Mouse (Mus musculus) intestine, postnatal 0 days (tissue): Measurements from ENCODE around the gene Defb6. TPM values are rescaled to one million over a fixed set of nuclear protein-coding genes. Genes with fewer than 3 reads are reported as not detected.
A peak's percentile ranks its signal among the peaks of the same experiment; 100 is the strongest.

Source experiments
- ATAC-seq: fragments of 200-750 bp; cut with Nextera tagmentation; 2 replicates; pipeline ENCODE4 v1.8.0; 2017; ENCODE audit warnings: mild to moderate bottlenecking, moderate TSS enrichment, moderate library complexity
- H3K27ac ChIP-seq: fragments of 300-500 bp; sonication (generic); 2 replicates; pipeline ENCODE4 v1.5.1; 2014; ENCODE audit warnings: mild to moderate bottlenecking, low read depth, low read length, moderate library complexity
- H3K27me3 ChIP-seq: fragments of 300-500 bp; sonication (generic); replicated peaks from 2 replicates; pipeline ENCODE4 v1.6.1; 2014; ENCODE audit warnings: low read length, mixed read lengths; ENCODE audit not compliant: control insufficient read depth, insufficient read depth
- H3K36me3 ChIP-seq: fragments of 300-500 bp; sonication (generic); 2 replicates; pipeline ENCODE4 v1.6.1; 2014; ENCODE audit warnings: mild to moderate bottlenecking, moderate library complexity; ENCODE audit not compliant: control insufficient read depth, insufficient read depth
- H3K4me1 ChIP-seq: fragments of 300-500 bp; sonication (generic); replicated peaks from 2 replicates; pipeline ENCODE4 v1.6.1; 2014; ENCODE audit warnings: antibody characterized with exemption, low read length, mixed read lengths; ENCODE audit not compliant: control insufficient read depth, insufficient read depth
- H3K4me2 ChIP-seq: fragments of 300-500 bp; sonication (generic); replicated peaks from 2 replicates; pipeline ENCODE4 v1.6.1; 2014; ENCODE audit warnings: low read depth, mild to moderate bottlenecking, moderate library complexity
- H3K4me3 ChIP-seq: fragments of 300-500 bp; sonication (generic); 2 replicates; pipeline ENCODE4 v1.5.1; 2014; ENCODE audit warnings: low read depth, low read length
- H3K9ac ChIP-seq: fragments of 300-500 bp; sonication (generic); 2 replicates; pipeline ENCODE4 v1.6.1; 2014; ENCODE audit warnings: mild to moderate bottlenecking, low read depth, low read length
- H3K9me3 ChIP-seq: fragments of 300-500 bp; sonication (generic); 2 replicates; pipeline ENCODE4 v1.6.1; 2016; ENCODE audit warnings: mixed run types; ENCODE audit not compliant: control insufficient read depth
- CTCF ChIP-seq: sonication (generic); IDR thresholded peaks from 2 replicates; pipeline ENCODE4 v1.5.1; 2016; ENCODE audit warnings: low read depth, mild to moderate bottlenecking, control low read depth, antibody characterized with exemption, moderate library complexity
- WGBS: fragments of 180-500 bp; shearing (Covaris S2); extraction: QIAGEN DNeasy Blood & Tissue Kit; methylation state at CpG from one replicate; pipeline ENCODE4 v1.1.7; 2014; 5-methylcytosine and 5-hydroxymethylcytosine counted together
- polyA plus RNA-seq: library from polyadenylated mRNA; unstranded; fragments of >200 nt; fragmentation: Nextera tagmentation; extraction: Ambion mirVana; gene quantifications from 2 replicates; pipeline ENCODE4 v1.2.1, GENCODE M21; 2015

Gene Defb6
- polyA plus RNA-seq = not detected in 2 replicates

- no peaks in the 10 kb centered on the region for H3K27me3 ChIP-seq
- no peak within 1 kb of the TSS for H3K4me2 ChIP-seq
- H3K36me3 ChIP-seq = no peaks in the 10 kb centered on the region
- no peaks in the 10 kb centered on the region for H3K4me1 ChIP-seq
- ATAC-seq = no peak
- H3K9ac ChIP-seq = no peak within 1 kb of the TSS
- TF ChIP-seq CTCF = no peak
- no peak within 1 kb of the TSS for H3K4me3 ChIP-seq
- H3K27ac ChIP-seq = no peak within 1 kb of the TSS
- 58% methylated on average over 1 of the region's 1 CpGs for WGBS
- H3K9me3 ChIP-seq = no peaks in the 10 kb centered on the region
Measured at GRCm38 (mm10) chr8:19225161-19225560, at the start of gene Defb6. TSS of gene Defb6 (plus strand) at chr8:19225478.

GRCm38 (mm10) chr8:19238101-19238500 is 12.8 kb downstream of the Defb6 start:
- Histone ChIP-seq H3K4me2 (no peak overlapping the region), H3K27me3 (no peaks in the 10 kb centered on the region), H3K4me1 (no peaks in the 10 kb centered on the region), H3K9me3 (no peaks in the 10 kb centered on the region), H3K4me3 (no peak overlapping the region), H3K9ac (no peak overlapping the region), H3K27ac (no peak overlapping the region), H3K36me3 (no peaks in the 10 kb centered on the region)
- 71% methylated on average over 1 of the region's 1 CpGs for WGBS
- no peak for ATAC-seq
- TF ChIP-seq CTCF = no peak

GRCm38 (mm10) chr8:19239616-19240015 is 14.3 kb downstream of the Defb6 start, which contains the start of gene Defb46:
TSS of gene Defb46 (plus strand) at chr8:19239916.
- 82% methylated on average over 2 of the region's 2 CpGs for WGBS
- Histone ChIP-seq H3K4me3 (no peak within 1 kb of the TSS), H3K4me2 (no peak within 1 kb of the TSS)

GRCm38 (mm10) chr8:19247280-19247679 is 22.0 kb downstream of the Defb6 start, which contains the start of gene Defb5:
TSS of gene Defb5 (plus strand) at chr8:19247580.
- H3K4me1 ChIP-seq = no peaks in the 10 kb centered on the region
- WGBS = 88% methylated on average over 5 of the region's 5 CpGs
- ATAC-seq = no peak
- H3K9me3 ChIP-seq = no peaks in the 10 kb centered on the region
- no peaks in the 10 kb centered on the region for H3K27me3 ChIP-seq
- H3K36me3 ChIP-seq = no peaks in the 10 kb centered on the region
- no peak within 1 kb of the TSS for H3K4me2 ChIP-seq
- no peak within 1 kb of the TSS for H3K4me3 ChIP-seq
- no peak within 1 kb of the TSS for H3K27ac ChIP-seq
- no peak within 1 kb of the TSS for H3K9ac ChIP-seq
- TF ChIP-seq CTCF = no peak

More at GRCm38 (mm10) chr8:19239616-19240015, 14.3 kb downstream of the Defb6 start, which contains the start of gene Defb46:
- H3K4me1 ChIP-seq = no peaks in the 10 kb centered on the region
- H3K27me3 ChIP-seq = no peaks in the 10 kb centered on the region
- no peak within 1 kb of the TSS for H3K9ac ChIP-seq
- TF ChIP-seq CTCF = no peak
- ATAC-seq = no peak
- H3K9me3 ChIP-seq = no peaks in the 10 kb centered on the region
- H3K27ac ChIP-seq = no peak within 1 kb of the TSS
- no peaks in the 10 kb centered on the region for H3K36me3 ChIP-seq

- Histone ChIP-seq H3K27ac (no peak overlapping the region), H3K27me3 (no peaks in the 10 kb centered on the region), H3K9ac (no peak overlapping the region), H3K4me2 (no peak overlapping the region), H3K36me3 (no peaks in the 10 kb centered on the region), H3K4me3 (no peak overlapping the region), H3K4me1 (no peaks in the 10 kb centered on the region), H3K9me3 (no peaks in the 10 kb centered on the region)
- TF ChIP-seq CTCF = 0 out of 2 replicates have a peak, but pooled peaks have one; percentile 12
- no peak for ATAC-seq
Measured at GRCm38 (mm10) chr8:19258136-19258535, 32.9 kb downstream of the Defb6 start.

GRCm38 (mm10) chr8:19259667-19260066 is 34.4 kb downstream of the Defb6 start:
- H3K9me3 ChIP-seq = no peaks in the 10 kb centered on the region
- no peaks in the 10 kb centered on the region for H3K27me3 ChIP-seq
- no peak overlapping the region for H3K27ac ChIP-seq
- no peak overlapping the region for H3K9ac ChIP-seq
- H3K36me3 ChIP-seq = no peaks in the 10 kb centered on the region
- no peak for TF ChIP-seq CTCF
- H3K4me2 ChIP-seq = no peak overlapping the region
- H3K4me3 ChIP-seq = no peak overlapping the region
- ATAC-seq = no peak
- no peaks in the 10 kb centered on the region for H3K4me1 ChIP-seq
- WGBS = 46% methylated on average over 3 of the region's 3 CpGs

Other genes with a start within 250 kb of the Defb6 start
- gene Defb40, start 247.2 kb upstream of the Defb6 start, polyA plus RNA-seq = 0.63 and 1.1 TPM in 2 replicates
- 13.9 and 19.7 TPM in 2 replicates for gene Defb37, start 234.4 kb upstream of the Defb6 start, polyA plus RNA-seq
- gene Defb38, start 198.9 kb upstream of the Defb6 start, polyA plus RNA-seq = not detected in 2 replicates
- gene Defb39, start 160.7 kb upstream of the Defb6 start, polyA plus RNA-seq = not detected in 2 replicates
- not detected in 2 replicates for gene Defb12, start 110.6 kb upstream of the Defb6 start, polyA plus RNA-seq
- gene Defb34, start 101.7 kb upstream of the Defb6 start, polyA plus RNA-seq = not detected in 2 replicates
- gene Gm45826, start 84.7 kb upstream of the Defb6 start, polyA plus RNA-seq = not detected in 2 replicates
- gene Defb14, start 31.1 kb upstream of the Defb6 start, polyA plus RNA-seq = not detected in 2 replicates
- not detected in 2 replicates for gene Defb4, start 26.8 kb upstream of the Defb6 start, polyA plus RNA-seq
- not detected in 2 replicates for gene Defb46, start 14.4 kb downstream of the Defb6 start, polyA plus RNA-seq
- not detected in 2 replicates for gene Defb5, start 22.1 kb downstream of the Defb6 start, polyA plus RNA-seq
- not detected in 2 replicates for gene Defb3, start 67.9 kb downstream of the Defb6 start, polyA plus RNA-seq
- not detected in 2 replicates for gene Defb8, start 222.1 kb downstream of the Defb6 start, polyA plus RNA-seq